Mouse (Mus musculus): ENCODE measurements around the gene Cideb. TPM values are rescaled to one million over a fixed set of nuclear protein-coding genes. Genes with fewer than 3 reads are reported as not detected.

Gene Cideb
- total RNA-seq, 2 experiments from 2014 or later: 2.3 to 2.4 TPM

GRCm38 (mm10) chr14:55726261-55726660 is 32.0 kb downstream of the Cideb start:
- DNase-seq (ENCODE audit: low spot score in 2 of 2): no peak

- no peak for DNase-seq (ENCODE audit: low spot score in 2 of 2)
These were observed 33.8 kb downstream of the Cideb start for GRCm38 (mm10) chr14:55724411-55724871.

- DNase-seq (ENCODE audit: low spot score in 2 of 2): no peak
These were observed 34.8 kb downstream of the Cideb start for GRCm38 (mm10) chr14:55723433-55723832.

- DNase-seq (ENCODE audit: low spot score in 2 of 2): no peak
These were observed 35.8 kb downstream of the Cideb start for GRCm38 (mm10) chr14:55722438-55722945.

DNA sequence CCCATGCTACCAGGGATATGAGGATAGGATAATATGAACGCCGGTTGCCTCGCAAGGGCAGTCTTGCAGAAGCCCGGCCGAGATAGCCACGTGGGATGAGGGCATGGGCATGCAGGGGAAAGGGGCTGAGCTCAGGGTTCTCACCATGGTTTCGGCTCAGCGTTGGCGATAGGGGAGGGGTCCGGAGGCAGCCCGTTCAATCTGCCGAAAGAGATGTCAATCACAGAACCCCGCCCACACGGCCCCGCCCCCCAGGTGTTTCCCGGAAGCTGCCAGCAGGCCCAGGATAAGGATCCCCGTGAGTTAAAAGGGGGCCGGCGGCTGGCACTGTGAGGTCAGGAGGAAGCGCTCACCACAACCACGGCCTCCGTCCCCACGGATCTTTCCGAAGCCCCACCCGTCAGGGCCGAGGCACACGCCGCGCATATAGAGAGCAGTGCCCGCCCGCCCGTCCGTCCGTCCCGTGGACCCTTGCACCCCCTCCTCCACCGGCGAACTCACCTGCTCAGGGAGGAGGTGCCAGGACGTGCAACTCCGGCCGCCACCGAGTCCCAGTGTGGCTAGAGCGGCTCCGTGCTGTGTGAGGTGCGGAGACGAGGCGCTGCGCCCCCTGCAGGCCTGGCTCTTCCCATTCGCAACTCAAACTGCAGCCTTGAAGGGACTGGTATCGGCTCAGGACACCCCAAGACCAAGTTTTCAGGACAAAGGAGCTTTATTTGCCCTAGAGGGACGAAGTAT is 36.4 kb downstream of the Cideb start, which contains the start of gene Rabggta:
TSS of gene Rabggta (minus strand) at position 564 of the 738 bp plus-strand sequence.
- peak; percentile 92 to 94 for DNase-seq (ENCODE audit: low spot score in 2 of 2)

DNA sequence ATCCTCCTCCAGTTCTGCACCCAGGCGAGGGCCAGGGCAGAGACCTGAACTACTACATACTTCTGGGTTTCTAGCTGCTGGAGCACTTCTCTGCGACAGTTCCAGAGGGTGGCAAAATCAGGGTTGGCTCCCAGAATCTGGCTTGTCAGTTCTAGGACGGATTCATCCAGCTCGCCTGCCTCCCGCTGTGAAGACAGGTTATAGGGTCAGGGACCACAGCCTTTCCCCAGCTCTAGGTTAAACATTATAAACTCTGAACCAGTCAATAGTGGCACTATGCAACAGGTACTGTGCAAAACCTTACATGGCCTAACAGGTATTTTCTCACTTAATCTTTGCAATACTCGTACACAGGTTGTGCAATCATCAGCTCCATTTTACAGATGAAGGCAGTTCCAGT is 37.2 kb downstream of the Cideb start:
- DNase-seq (ENCODE audit: low spot score in 2 of 2): no peak

DNA sequence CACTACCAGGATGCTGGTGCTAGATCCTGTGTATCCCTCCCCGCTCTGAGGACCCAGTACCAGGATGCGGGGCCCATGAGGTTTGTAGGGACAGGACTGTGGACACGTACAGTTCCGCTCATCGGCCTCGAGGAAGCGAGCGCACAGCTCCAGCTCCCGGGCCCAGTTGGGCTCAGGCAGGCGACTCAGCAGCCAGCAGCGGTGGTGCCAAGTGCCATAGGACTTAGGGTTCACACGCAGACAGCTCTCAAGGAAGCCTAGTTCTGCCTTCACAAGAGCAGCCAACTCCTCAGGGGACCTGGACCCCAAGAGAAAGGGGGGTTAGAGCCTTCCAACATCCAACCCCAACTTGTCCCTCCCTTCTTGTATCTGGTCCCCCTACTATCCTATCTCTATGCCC is 37.6 kb downstream of the Cideb start:
- no peak for DNase-seq (ENCODE audit: low spot score in 2 of 2)

DNA sequence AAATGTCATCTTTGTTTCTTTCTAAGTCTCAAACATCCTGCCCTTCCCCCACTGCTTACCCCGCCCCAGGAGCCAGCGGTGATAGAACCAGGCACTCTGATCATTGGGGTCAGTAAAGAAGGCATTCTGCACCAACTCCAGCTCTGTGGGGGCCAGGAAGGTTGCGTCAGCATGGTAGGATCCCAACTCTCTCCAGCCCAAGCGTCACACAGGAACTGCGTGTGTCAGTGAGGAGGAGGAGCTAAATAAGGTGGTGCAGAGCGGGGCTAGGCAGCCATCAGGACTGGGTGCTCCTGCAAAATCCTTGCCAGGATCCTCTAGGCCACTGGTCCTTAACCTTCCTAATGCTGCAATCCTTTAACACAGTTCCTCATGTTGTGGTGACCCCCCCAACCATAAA is 38.5 kb downstream of the Cideb start:
- peak in 1 of 2 experiments; percentile 9 for DNase-seq (ENCODE audit: low spot score in 2 of 2)

DNA sequence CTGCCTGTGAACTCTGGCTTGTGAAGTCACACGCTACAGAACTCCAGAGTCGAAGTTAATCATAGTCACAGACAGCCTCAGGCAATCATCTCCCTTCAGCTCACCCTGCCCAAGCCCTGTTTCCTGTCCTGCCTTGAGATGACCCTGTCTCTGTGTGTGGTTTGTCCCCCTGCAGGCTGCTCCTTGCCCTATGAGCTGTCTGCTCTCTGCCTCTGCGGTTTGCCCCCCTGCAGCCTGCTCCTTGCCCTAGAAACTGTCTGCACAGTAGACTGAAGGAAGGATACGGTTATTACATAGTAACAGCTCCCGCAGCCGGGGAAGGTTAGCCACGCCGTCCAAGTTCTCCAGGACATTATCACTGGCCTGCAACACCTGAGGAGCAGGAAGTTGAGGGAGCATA is 41.4 kb downstream of the Cideb start:
- no peak for DNase-seq (ENCODE audit: low spot score in 2 of 2)

DNA sequence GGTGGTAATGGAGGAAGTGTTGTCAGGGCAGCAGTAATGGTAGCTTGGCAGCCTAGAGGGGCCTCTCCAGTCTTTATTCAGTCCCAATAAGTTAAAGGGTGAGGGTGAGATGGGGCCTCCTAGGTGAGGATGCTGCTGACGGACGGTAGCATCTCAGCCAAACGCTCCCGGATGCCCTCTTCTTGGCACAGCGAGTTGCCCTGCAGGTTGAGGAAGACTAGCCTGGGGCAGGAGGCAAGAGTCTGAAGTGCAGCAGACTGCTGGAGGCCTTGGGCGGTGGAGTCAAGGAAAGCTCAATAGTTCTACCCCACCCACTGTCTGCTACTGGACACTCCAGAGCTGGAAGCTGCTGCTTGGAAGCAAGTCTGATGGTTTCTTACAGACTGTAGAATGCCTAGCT is 42.0 kb downstream of the Cideb start:
- no peak for DNase-seq (ENCODE audit: low spot score in 2 of 2)

DNA sequence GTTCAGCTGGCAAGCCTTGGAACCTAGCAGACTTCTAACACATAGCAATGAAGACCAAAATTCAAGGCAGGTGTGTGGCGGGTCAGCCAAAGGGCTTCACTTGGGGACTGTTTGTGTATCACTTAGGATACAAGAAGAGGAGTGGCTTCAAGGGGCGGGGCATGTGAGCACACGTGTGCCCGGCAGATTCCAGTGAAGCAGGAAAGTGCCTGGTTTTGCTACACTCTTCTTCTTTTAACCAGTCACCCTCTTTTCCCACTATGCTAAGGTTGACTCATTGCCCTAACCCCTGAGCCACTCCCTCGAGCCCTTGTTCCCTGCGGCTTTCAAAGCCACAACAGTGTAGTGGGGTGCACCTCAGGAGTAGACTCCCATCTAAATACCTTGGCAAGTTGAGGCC is 43.4 kb downstream of the Cideb start:
- no peak for DNase-seq (ENCODE audit: low spot score in 2 of 2)

DNA sequence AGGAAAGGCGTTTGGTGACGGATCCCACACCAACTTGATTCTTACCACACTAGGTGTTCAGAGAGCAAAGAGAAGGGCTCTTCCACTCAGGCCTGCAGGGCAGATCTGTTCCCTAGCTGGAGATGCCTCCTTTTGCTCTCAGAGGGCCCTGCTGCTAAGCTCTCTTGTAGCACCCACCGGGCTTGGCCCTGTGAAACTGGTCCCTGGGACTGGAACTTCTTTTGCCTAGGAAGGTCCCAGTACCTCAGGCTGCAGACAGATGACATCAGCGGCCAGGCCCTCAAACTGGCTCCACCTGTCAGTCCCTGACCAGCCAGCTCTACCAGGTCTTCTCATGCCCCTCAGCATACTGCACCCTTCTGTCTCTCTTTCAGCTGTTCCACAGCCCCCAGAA is 44.5 kb downstream of the Cideb start, which contains the start of gene Tgm1:
TSS of gene Tgm1 (minus strand) at position 198 of the 394 bp plus-strand sequence.
- DNase-seq (ENCODE audit: low spot score in 2 of 2): no peak

GRCm38 (mm10) chr14:55713007-55713728 is 45.1 kb downstream of the Cideb start:
- no peak for DNase-seq (ENCODE audit: low spot score in 2 of 2)

GRCm38 (mm10) chr14:55711786-55712185 is 46.5 kb downstream of the Cideb start:
- DNase-seq (ENCODE audit: low spot score in 2 of 2): no peak

GRCm38 (mm10) chr14:55709509-55709908 is 48.7 kb downstream of the Cideb start:
- DNase-seq (ENCODE audit: low spot score in 2 of 2): no peak

GRCm38 (mm10) chr14:55707397-55707796 is 50.9 kb downstream of the Cideb start:
- DNase-seq (ENCODE audit: low spot score in 2 of 2): no peak

- no peak for DNase-seq (ENCODE audit: low spot score in 2 of 2)
These were observed 52.1 kb downstream of the Cideb start for GRCm38 (mm10) chr14:55706051-55706600.

Other genes starting within 250 kb of the Cideb start
- gene Cpne6, start 248.0 kb downstream of the Cideb start, total RNA-seq (2021): 100 to 1,000 TPM; 218 to 223 TPM
- gene Nrl, start 233.5 kb downstream of the Cideb start, total RNA-seq (2021): 1 to 10 TPM in 1 of 2 experiments, under 1 TPM in 1; 0.82 to 1.4 TPM
- gene Pck2, start 218.2 kb downstream of the Cideb start, total RNA-seq (2021): 10 to 100 TPM; 27.6 to 37.2 TPM
- gene Dcaf11, start 198.5 kb downstream of the Cideb start, total RNA-seq (2021): 10 to 100 TPM; 83.6 to 86.8 TPM
- gene A730061H03Rik, start 198.1 kb downstream of the Cideb start, total RNA-seq (2021): not detected
- not detected for gene Fitm1, start 182.8 kb downstream of the Cideb start, total RNA-seq (2021)
- 10 to 100 TPM; 47.2 to 58.6 TPM for gene Psme1, start 180.3 kb downstream of the Cideb start, total RNA-seq (2021)
- 10 to 100 TPM; 44.7 to 58.2 TPM for gene Emc9, start 173.2 kb downstream of the Cideb start, total RNA-seq (2021)
- gene Psme2, start 167.3 kb downstream of the Cideb start, total RNA-seq (2021): 10 to 100 TPM; 59.6 to 65.7 TPM
- gene Rnf31, start 166.8 kb downstream of the Cideb start, total RNA-seq (2021): 10 to 100 TPM; 42.0 to 46.2 TPM
- gene Irf9, start 154.9 kb downstream of the Cideb start, total RNA-seq (2021): 10 to 100 TPM; 11.7 to 11.8 TPM
- gene Rec8, start 140.4 kb downstream of the Cideb start, total RNA-seq (2021): 1 to 10 TPM; 1.7 to 2.7 TPM
- 100 to 1,000 TPM; 106 to 116 TPM for gene Ipo4, start 122.5 kb downstream of the Cideb start, total RNA-seq (2021)
- gene Gm49378, start 120.6 kb downstream of the Cideb start, total RNA-seq (2021): 1 to 10 TPM; 3.6 to 4.3 TPM
- 10 to 100 TPM; 37.0 to 39.8 TPM for gene Tm9sf1, start 114.7 kb downstream of the Cideb start, total RNA-seq (2021)
- gene Tssk4, start 108.3 kb downstream of the Cideb start, total RNA-seq (2021): 1 to 10 TPM in 1 of 2 experiments, under 1 TPM in 1; 0.94 to 1.1 TPM
- gene Mdp1, start 98.0 kb downstream of the Cideb start, total RNA-seq (2021): 10 to 100 TPM; 40.1 to 42.2 TPM
- 10 to 100 TPM; 20.1 to 22.8 TPM for gene Gmpr2, start 86.5 kb downstream of the Cideb start, total RNA-seq (2021)
- 100 to 1,000 TPM; 318 to 349 TPM for gene Nedd8, start 86.3 kb downstream of the Cideb start, total RNA-seq (2021)
- 10 to 100 TPM; 14.8 to 19.7 TPM for gene Tinf2, start 76.6 kb downstream of the Cideb start, total RNA-seq (2021)
- not detected for gene Tgm1, start 44.5 kb downstream of the Cideb start, total RNA-seq (2021)
- 10 to 100 TPM; 47.1 to 51.2 TPM for gene Rabggta, start 36.2 kb downstream of the Cideb start, total RNA-seq (2021)
- 10 to 100 TPM; 86.9 to 88.7 TPM for gene Dhrs1, start 12.8 kb downstream of the Cideb start, total RNA-seq (2021)
- gene Nop9, start 12.8 kb downstream of the Cideb start, total RNA-seq (2021): 10 to 100 TPM; 10.7 to 11.6 TPM
- gene Ltb4r2, start 3.0 kb upstream of the Cideb start, total RNA-seq (2021): under 1 TPM; 0.26 to 0.52 TPM
- gene Ltb4r1, start 7.5 kb upstream of the Cideb start, total RNA-seq (2021): under 1 TPM in 1 of 2 experiments, not detected in 1; 0.33 TPM
- 1 to 10 TPM; 4.9 to 8.6 TPM for gene Adcy4, start 25.6 kb upstream of the Cideb start, total RNA-seq (2021)
- 1 to 10 TPM in 1 of 2 experiments, under 1 TPM in 1; 0.44 to 1.7 TPM for gene Ripk3, start 30.4 kb upstream of the Cideb start, total RNA-seq (2021)
- gene Nfatc4, start 64.7 kb upstream of the Cideb start, total RNA-seq (2021): 1 to 10 TPM; 3.0 to 3.3 TPM
- 1 to 10 TPM; 6.2 to 9.0 TPM for gene Nynrin, start 95.6 kb upstream of the Cideb start, total RNA-seq (2021)
- gene Cbln3, start 125.9 kb upstream of the Cideb start, total RNA-seq (2021): under 1 TPM; 0.16 to 0.23 TPM
- 10 to 100 TPM; 12.3 to 13.0 TPM for gene Khnyn, start 126.5 kb upstream of the Cideb start, total RNA-seq (2021)
- 100 to 1,000 TPM in 1 of 2 experiments, 10 to 100 TPM in 1; 96.5 to 104 TPM for gene Sdr39u1, start 141.8 kb upstream of the Cideb start, total RNA-seq (2021)
- gene Cma1, start 186.2 kb upstream of the Cideb start, total RNA-seq (2021): not detected
- gene Cma2, start 192.5 kb upstream of the Cideb start, total RNA-seq (2021): not detected